Mouse (Mus musculus) liver, postnatal 0 days (tissue): ENCODE measurements at regions not wholly inside any gene's neighbourhood (a gene's known extent, or its start where the extent isn't known, plus 50 kb on each side); places are given as distances from the start of the nearest gene placed in this dataset.
A peak's percentile ranks its signal among the peaks of the same experiment; 100 is the strongest.

Source experiments
- ATAC-seq: fragments of 200-750 bp; cut with Nextera tagmentation; 2 replicates; pipeline ENCODE4 v1.8.0; 2017; ENCODE audit warnings: mild to moderate bottlenecking, moderate library complexity
- DNase-seq: peaks from one replicate; pipeline ENCODE4 v3.0.0-alpha.2; 2016
- H3K27ac ChIP-seq: fragments of 300-500 bp; sonication (generic); 2 replicates; pipeline ENCODE4 v1.5.1; 2014; ENCODE audit warnings: antibody characterized with exemption, moderate library complexity, mild to moderate bottlenecking, low read depth
- H3K27me3 ChIP-seq: fragments of 300-500 bp; sonication (generic); 2 replicates; pipeline ENCODE4 v1.6.1; 2014; ENCODE audit warnings: low read length, control low read depth, mixed read lengths; ENCODE audit not compliant: insufficient read depth
- H3K36me3 ChIP-seq: fragments of 300-500 bp; sonication (generic); replicated peaks from 2 replicates; pipeline ENCODE4 v1.6.1; 2014; ENCODE audit warnings: mild to moderate bottlenecking, control low read depth, low read length, moderate library complexity, mixed read lengths; ENCODE audit not compliant: insufficient read depth
- H3K4me1 ChIP-seq: fragments of 300-500 bp; sonication (generic); 2 replicates; pipeline ENCODE4 v1.6.1; 2014; ENCODE audit warnings: antibody characterized with exemption, mild to moderate bottlenecking, control low read depth; ENCODE audit not compliant: insufficient read depth
- H3K4me2 ChIP-seq: fragments of 300-500 bp; sonication (generic); 2 replicates; pipeline ENCODE4 v1.6.1; 2014; ENCODE audit warnings: low read depth, mild to moderate bottlenecking, low read length, moderate library complexity, mixed read lengths
- H3K4me3 ChIP-seq: fragments of 300-500 bp; sonication (generic); 2 replicates; pipeline ENCODE4 v1.5.1; 2014; ENCODE audit warnings: low read depth, low read length
- H3K9ac ChIP-seq: fragments of 300-500 bp; sonication (generic); replicated peaks from 2 replicates; pipeline ENCODE4 v1.6.1; 2014; ENCODE audit warnings: mild to moderate bottlenecking, moderate library complexity
- H3K9me3 ChIP-seq: fragments of 300-500 bp; sonication (generic); 2 replicates; pipeline ENCODE4 v1.6.1; 2016; ENCODE audit warnings: mild to moderate bottlenecking, control low read depth, low read length, mixed read lengths
- CTCF ChIP-seq: sonication (generic); IDR thresholded peaks from 2 replicates; pipeline ENCODE4 v1.5.1; 2016; ENCODE audit warnings: antibody characterized with exemption, low read depth
- EP300 ChIP-seq: IDR thresholded peaks from 2 replicates; pipeline ENCODE4 v1.6.1; 2016; ENCODE audit warnings: antibody characterized with exemption, low read depth, mild to moderate bottlenecking
- WGBS: fragments of 180-500 bp; shearing (Covaris S2); extraction: QIAGEN DNeasy Blood & Tissue Kit; methylation state at CpG from one replicate; pipeline ENCODE4 v1.1.7; 2014; ENCODE audit not compliant: insufficient replicate concordance; 5-methylcytosine and 5-hydroxymethylcytosine counted together

DNA sequence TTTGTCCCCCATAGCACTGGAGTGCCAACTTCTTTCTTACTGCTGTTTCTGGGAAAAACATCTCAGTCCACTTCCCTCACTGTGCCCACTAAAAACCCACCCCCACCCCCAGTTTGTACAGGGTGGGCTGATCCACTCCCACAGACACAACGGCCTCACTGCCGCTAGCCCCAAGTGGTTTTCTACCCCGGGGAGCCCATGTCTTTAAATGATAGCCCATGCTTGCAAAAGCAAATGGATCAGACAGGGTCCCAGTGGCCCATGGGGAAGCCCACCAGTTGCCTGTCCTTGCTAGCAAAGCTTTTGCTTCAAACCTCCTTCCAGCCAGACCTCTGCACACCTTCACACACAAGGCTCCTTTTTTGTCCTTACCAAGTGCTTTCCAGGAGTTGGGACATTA lies 257.0 kb upstream of the Rnaseh2b start:
- no peak overlapping the region for H3K4me2 ChIP-seq
- 84% methylated on average over 3 of the region's 3 CpGs for WGBS
- no peaks in the 10 kb centered on the region for H3K4me1 ChIP-seq
- H3K9ac ChIP-seq = no peak overlapping the region
- ATAC-seq = no peak
- TF ChIP-seq EP300 = no peak
- TF ChIP-seq CTCF = no peak
- DNase-seq = no peak
- no peak overlapping the region for H3K4me3 ChIP-seq
- no peak overlapping the region for H3K27ac ChIP-seq
- H3K36me3 ChIP-seq = no peaks in the 10 kb centered on the region
- no peaks in the 10 kb centered on the region for H3K9me3 ChIP-seq
- H3K27me3 ChIP-seq = no peaks in the 10 kb centered on the region

DNA sequence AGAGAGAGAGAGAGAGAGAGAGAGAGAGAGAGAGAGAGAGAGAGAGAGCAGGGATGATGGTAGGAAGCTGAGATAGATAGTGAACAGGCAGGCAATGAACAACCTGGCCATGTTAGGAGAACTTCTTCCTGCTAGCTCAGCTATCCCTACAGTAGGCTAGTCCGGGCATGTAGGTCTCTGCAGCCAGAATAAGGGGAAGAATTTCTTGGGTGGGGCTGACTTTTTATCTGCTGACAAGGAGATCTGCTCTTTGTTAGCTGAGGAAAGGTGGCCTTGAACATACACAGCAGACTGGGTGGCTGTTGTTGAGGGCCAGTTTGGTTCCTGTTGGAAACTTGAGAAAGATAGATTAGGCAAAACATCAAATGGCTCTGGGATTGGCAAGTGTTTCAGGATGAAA lies 254.9 kb upstream of the Rnaseh2b start:
- no peaks in the 10 kb centered on the region for H3K27me3 ChIP-seq
- no peak overlapping the region for H3K9ac ChIP-seq
- TF ChIP-seq EP300 = no peak
- TF ChIP-seq CTCF = no peak
- 75% methylated on average over 1 of the region's 1 CpGs for WGBS
- H3K36me3 ChIP-seq = no peaks in the 10 kb centered on the region
- H3K4me3 ChIP-seq = no peak overlapping the region
- no peaks in the 10 kb centered on the region for H3K4me1 ChIP-seq
- H3K4me2 ChIP-seq = no peak overlapping the region
- H3K27ac ChIP-seq = no peak overlapping the region
- no peaks in the 10 kb centered on the region for H3K9me3 ChIP-seq
- ATAC-seq (no peak), DNase-seq (peak; percentile 6)

DNA sequence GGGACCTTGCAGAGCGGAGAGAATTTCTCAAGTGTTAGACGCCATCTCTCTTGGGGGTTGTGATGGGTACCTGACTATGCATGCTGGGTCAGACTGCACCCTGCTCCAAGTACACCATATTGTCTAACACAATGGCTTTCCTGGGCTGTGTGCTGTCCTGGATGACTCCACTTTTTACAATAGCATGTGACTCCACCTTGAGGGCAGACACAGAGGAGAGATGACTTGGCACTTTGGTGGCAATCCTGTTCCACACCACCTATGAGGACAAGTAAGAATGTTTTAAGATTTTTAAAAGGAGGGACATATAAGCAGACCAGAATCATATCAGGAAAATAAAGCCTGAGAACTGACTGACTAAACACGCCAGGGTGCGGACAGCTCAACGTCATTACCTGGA lies 254.5 kb upstream of the Rnaseh2b start:
- 89% methylated on average over 5 of the region's 5 CpGs for WGBS
- no peak overlapping the region for H3K27ac ChIP-seq
- DNase-seq (no peak), ATAC-seq (no peak)
- no peaks in the 10 kb centered on the region for H3K36me3 ChIP-seq
- no peak for TF ChIP-seq CTCF
- no peak for TF ChIP-seq EP300
- no peaks in the 10 kb centered on the region for H3K9me3 ChIP-seq
- no peak overlapping the region for H3K9ac ChIP-seq
- H3K4me3 ChIP-seq = no peak overlapping the region
- no peak overlapping the region for H3K4me2 ChIP-seq
- H3K27me3 ChIP-seq = no peaks in the 10 kb centered on the region
- H3K4me1 ChIP-seq = no peaks in the 10 kb centered on the region

DNA sequence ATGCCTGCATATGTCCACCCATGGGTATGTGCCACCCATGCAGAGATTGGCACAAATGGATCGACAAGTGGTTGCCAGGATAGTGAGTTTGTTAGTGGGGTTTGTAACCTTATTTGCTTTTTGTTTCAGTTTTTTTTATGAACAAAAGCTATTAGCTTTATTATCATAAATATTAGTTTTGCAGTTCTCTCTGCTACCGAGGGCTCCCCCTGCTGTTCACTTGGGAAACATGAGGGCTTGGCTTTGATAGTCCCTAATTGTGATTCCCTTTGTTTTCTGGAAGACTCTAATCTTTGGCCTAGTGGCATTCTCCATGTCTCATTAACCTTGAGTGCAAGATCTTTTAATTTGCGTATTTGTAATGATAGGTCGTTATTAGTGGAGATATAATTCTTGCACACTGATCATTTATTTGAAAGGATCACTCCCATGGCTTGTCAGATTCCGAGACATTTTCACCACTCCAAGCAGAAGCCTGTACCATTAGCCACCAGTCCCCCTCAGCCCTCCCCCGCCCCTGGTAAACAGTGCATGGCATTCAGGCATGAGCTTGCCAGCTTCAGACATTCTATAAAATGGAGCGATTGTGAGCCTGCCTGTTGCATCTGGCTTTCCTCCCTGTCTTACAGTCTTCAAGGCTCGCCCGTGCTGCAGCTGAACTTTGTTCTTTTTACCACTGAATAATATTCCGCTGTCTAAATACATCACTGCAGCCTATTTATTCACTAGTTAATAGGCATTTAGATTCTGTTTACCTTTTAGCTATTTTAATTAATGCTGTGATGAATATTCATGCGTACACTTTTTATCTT lies 249.9 kb upstream of the Rnaseh2b start:
- H3K9me3 ChIP-seq = no peaks in the 10 kb centered on the region
- peak; percentile 54 for DNase-seq
- H3K9ac ChIP-seq = no peak overlapping the region
- no peaks in the 10 kb centered on the region for H3K36me3 ChIP-seq
- H3K4me2 ChIP-seq = no peak overlapping the region
- H3K27me3 ChIP-seq = no peaks in the 10 kb centered on the region
- 60% methylated on average over 11 of the region's 11 CpGs for WGBS
- H3K4me3 ChIP-seq = no peak overlapping the region
- no peaks in the 10 kb centered on the region for H3K4me1 ChIP-seq
- no peak for ATAC-seq
- no peak overlapping the region for H3K27ac ChIP-seq
- TF ChIP-seq CTCF = peak; percentile 70
- TF ChIP-seq EP300 = no peak

DNA sequence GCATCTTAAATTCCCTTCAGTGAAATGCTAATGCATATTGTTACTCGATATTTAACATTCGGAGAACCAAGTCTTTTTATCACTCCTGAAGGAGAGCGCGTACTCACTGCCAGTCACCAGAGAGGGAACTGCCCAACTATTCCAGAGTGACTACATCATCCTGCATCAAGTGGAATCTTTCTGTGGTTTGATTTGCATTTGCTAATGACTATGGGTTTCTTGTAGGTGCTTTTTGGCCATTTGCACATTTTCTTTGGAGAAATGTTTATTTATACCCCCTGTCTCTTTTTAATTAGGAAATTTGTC lies 249.3 kb upstream of the Rnaseh2b start:
- Histone ChIP-seq H3K4me2 (no peak overlapping the region), H3K36me3 (no peaks in the 10 kb centered on the region), H3K4me3 (no peak overlapping the region), H3K9me3 (no peaks in the 10 kb centered on the region), H3K27me3 (no peaks in the 10 kb centered on the region), H3K9ac (no peak overlapping the region), H3K4me1 (no peaks in the 10 kb centered on the region), H3K27ac (no peak overlapping the region)
- no peak for DNase-seq
- 86% methylated on average over 4 of the region's 4 CpGs for WGBS
- TF ChIP-seq CTCF (no peak), EP300 (no peak)
- ATAC-seq = no peak

DNA sequence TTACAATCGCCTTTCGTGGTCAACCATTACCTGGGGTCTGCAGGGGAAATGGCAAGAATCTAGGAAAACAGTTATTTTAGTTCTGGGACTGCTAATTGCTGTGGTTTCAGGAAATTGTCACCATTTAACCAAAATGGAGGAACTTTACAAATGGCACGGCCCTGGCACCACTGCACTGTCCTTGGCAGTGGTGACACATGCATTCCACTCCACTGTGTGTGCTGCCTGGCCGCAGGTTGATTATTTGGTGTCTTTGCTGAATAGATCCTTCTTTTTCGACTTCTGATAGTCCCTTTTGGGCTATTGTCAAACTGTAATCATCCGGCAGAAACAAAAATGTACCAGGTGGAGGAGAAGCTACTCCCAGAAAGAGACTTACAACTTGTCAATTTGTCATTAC lies 241.4 kb upstream of the Rnaseh2b start:
- H3K9me3 ChIP-seq = no peaks in the 10 kb centered on the region
- no peak for TF ChIP-seq CTCF
- TF ChIP-seq EP300 = no peak
- 82% methylated on average over 6 of the region's 6 CpGs for WGBS
- H3K27ac ChIP-seq = no peak overlapping the region
- no peak overlapping the region for H3K9ac ChIP-seq
- no peaks in the 10 kb centered on the region for H3K27me3 ChIP-seq
- H3K4me2 ChIP-seq = no peak overlapping the region
- DNase-seq (no peak), ATAC-seq (no peak)
- H3K36me3 ChIP-seq = no peaks in the 10 kb centered on the region
- H3K4me3 ChIP-seq = no peak overlapping the region
- H3K4me1 ChIP-seq = no peaks in the 10 kb centered on the region; the same call in 1 of the 2 replicates
